Mouse (Mus musculus): ENCODE measurements around the gene Spns3. TPM values are rescaled to one million over a fixed set of nuclear protein-coding genes. Genes with fewer than 3 reads are reported as not detected.

Spns3 gene
- total and polyA plus RNA-seq, 2 experiments from 2014 or later = 0.22 TPM; not detected in 1

DNA sequence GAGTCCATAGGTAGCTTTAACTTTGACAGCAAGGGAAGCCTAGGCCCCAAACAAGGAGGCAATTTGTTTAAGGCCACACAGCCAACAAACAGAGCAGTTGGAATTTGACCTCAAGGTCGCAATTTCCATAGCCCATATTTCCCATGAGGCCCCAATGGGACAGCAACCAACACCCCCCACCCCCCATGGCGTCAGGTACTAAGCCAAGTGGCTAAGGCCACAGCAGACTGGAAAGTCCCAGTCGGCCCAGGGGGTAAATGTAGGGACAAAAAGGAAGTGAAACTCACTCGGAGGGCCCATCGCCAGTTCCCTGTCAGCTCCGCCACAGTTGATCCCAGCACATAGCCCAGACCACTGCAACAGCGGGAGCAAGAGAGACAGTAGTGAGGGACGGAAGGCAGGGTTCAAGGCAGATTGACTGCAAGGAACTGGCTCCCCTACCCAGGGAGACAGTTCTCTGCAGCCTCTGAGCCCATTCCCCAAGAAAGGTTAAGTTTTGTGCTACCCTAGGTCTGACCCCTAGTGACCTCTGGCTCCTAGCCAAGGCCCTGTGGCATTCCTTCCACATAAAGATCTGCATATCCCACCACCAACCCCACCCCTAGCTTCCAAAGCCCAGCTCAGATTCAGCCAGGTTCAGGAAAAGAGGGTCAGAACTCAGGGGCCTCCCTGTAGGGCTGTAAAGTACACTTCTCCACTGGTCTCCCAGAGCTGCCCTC is 12.1 kb downstream of the Spns3 start:
- no peaks in the 10 kb centered on the region for H3K4me1 ChIP-seq (ENCODE audit: insufficient read depth, low read length)
- no peak overlapping the region for H3K4me3 ChIP-seq (ENCODE audit: low read depth, low read length)
- no peak for DNase-seq (ENCODE audit: low spot score)
- no peaks in the 10 kb centered on the region for H3K27me3 ChIP-seq (ENCODE audit: insufficient read depth, low read length)
- no peaks in the 10 kb centered on the region for H3K36me3 ChIP-seq (ENCODE audit: insufficient read depth, low read length)
- WGBS = 73% methylated on average over 8 of the region's 8 CpGs
- TF ChIP-seq CTCF (IDR thresholded peaks at IDR 0.05) = no peak
- no peak overlapping the region for H3K4me2 ChIP-seq (ENCODE audit: low read depth, low read length, poor library complexity, severe bottlenecking)
- no peak overlapping the region for H3K9ac ChIP-seq (replicated peaks; ENCODE audit: low read length, poor library complexity, severe bottlenecking)
- H3K27ac ChIP-seq (ENCODE audit: low read depth, low read length) = no peak overlapping the region
- H3K9me3 ChIP-seq (ENCODE audit: low read length) = no peaks in the 10 kb centered on the region
- no peak for ATAC-seq (ENCODE audit: low FRiP score)

DNA sequence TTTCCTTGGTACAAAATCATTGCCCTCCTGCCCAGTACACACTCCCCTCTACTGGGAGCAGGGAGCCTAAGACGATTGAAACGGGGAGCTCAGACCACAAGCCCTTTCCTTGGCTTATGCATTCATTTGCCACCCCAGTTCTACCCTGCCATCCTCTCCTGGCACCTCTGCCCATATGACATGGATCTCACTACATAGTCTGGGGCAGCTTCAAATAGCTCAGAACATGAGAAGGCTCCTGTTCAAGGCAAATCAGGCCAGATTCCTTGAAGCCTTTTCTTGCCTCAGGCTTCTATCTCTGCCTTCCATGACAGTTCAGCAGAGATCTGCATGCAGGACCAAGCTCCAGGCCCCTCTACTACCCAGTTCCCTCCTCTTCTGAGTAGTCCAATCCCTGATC is 12.8 kb downstream of the Spns3 start:
- no peaks in the 10 kb centered on the region for H3K27me3 ChIP-seq (ENCODE audit: insufficient read depth, low read length)
- H3K4me3 ChIP-seq (ENCODE audit: low read depth, low read length) = no peak overlapping the region
- no peak overlapping the region for H3K27ac ChIP-seq (ENCODE audit: low read depth, low read length)
- TF ChIP-seq CTCF (IDR thresholded peaks at IDR 0.05) = no peak
- H3K4me2 ChIP-seq (ENCODE audit: low read depth, low read length, poor library complexity, severe bottlenecking) = no peak overlapping the region
- DNase-seq (ENCODE audit: low spot score) (no peak), ATAC-seq (ENCODE audit: low FRiP score) (no peak)
- no peaks in the 10 kb centered on the region for H3K9me3 ChIP-seq (ENCODE audit: low read length)
- no peak overlapping the region for H3K9ac ChIP-seq (replicated peaks; ENCODE audit: low read length, poor library complexity, severe bottlenecking)
- no peaks in the 10 kb centered on the region for H3K4me1 ChIP-seq (ENCODE audit: insufficient read depth, low read length)
- 97% methylated on average over 2 of the region's 2 CpGs for WGBS
- no peaks in the 10 kb centered on the region for H3K36me3 ChIP-seq (ENCODE audit: insufficient read depth, low read length)

DNA sequence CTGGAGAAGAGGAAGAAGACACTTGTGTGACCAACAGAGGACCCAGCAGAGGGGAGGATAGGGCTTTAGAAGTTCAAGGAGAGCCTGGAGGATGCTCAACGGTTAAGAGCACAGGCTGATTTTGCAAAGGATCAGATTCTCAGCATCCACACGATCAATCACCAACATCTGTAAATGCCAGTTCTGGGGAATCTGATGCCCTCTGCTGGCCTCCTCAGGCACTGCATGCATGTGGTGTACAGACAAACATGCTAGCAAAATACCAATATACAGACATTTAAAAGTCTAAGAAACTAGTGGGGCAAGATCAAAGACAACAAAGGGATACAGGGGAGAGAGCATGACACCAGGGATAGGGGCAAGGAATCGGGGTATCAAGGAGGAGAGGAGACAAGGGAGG is 14.8 kb downstream of the Spns3 start:
- ATAC-seq (ENCODE audit: low FRiP score) (no peak), DNase-seq (ENCODE audit: low spot score) (no peak)
- Histone ChIP-seq H3K4me3 (ENCODE audit: low read depth, low read length) (no peak overlapping the region), H3K36me3 (ENCODE audit: insufficient read depth, low read length) (no peaks in the 10 kb centered on the region), H3K9me3 (ENCODE audit: low read length) (no peaks in the 10 kb centered on the region), H3K9ac (replicated peaks; ENCODE audit: low read length, poor library complexity, severe bottlenecking) (no peak overlapping the region), H3K4me2 (ENCODE audit: low read depth, low read length, poor library complexity, severe bottlenecking) (no peak overlapping the region), H3K27ac (ENCODE audit: low read depth, low read length) (no peak overlapping the region), H3K27me3 (ENCODE audit: insufficient read depth, low read length) (no peaks in the 10 kb centered on the region), H3K4me1 (ENCODE audit: insufficient read depth, low read length) (no peaks in the 10 kb centered on the region)
- TF ChIP-seq CTCF (IDR thresholded peaks at IDR 0.05) = peak; percentile 57
- WGBS = 67% methylated on average over 3 of the region's 3 CpGs

DNA sequence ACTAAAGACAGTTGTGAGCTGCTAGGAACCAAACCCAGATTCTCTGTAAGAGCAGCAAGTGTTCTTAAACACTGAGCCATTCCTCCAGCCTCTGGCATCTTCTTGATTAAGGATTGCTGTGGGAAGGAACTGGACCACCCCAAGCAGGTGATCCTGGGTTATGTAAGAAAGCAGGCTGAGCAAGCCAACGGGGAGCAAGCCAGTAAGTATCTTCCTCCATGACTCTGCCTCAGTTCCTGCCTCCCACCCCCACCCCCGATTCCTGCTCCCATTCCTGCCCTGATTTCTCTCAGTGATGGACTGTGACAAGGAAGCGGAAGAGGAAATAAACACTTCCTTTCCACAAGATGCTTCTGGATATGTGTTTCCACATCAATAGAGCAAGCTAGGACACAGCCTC is 17.4 kb downstream of the Spns3 start:
- 77% methylated on average over 3 of the region's 3 CpGs for WGBS
- no peaks in the 10 kb centered on the region for H3K4me1 ChIP-seq (ENCODE audit: insufficient read depth, low read length)
- no peak for TF ChIP-seq CTCF (IDR thresholded peaks at IDR 0.05)
- H3K4me2 ChIP-seq (ENCODE audit: low read depth, low read length, poor library complexity, severe bottlenecking) = no peak overlapping the region
- ATAC-seq (ENCODE audit: low FRiP score) = no peak
- H3K9ac ChIP-seq (replicated peaks; ENCODE audit: low read length, poor library complexity, severe bottlenecking) = no peak overlapping the region
- DNase-seq (ENCODE audit: low spot score) = no peak
- H3K36me3 ChIP-seq (ENCODE audit: insufficient read depth, low read length) = no peaks in the 10 kb centered on the region
- no peaks in the 10 kb centered on the region for H3K27me3 ChIP-seq (ENCODE audit: insufficient read depth, low read length)
- H3K9me3 ChIP-seq (ENCODE audit: low read length) = no peaks in the 10 kb centered on the region
- H3K4me3 ChIP-seq (ENCODE audit: low read depth, low read length) = no peak overlapping the region
- no peak overlapping the region for H3K27ac ChIP-seq (ENCODE audit: low read depth, low read length)

DNA sequence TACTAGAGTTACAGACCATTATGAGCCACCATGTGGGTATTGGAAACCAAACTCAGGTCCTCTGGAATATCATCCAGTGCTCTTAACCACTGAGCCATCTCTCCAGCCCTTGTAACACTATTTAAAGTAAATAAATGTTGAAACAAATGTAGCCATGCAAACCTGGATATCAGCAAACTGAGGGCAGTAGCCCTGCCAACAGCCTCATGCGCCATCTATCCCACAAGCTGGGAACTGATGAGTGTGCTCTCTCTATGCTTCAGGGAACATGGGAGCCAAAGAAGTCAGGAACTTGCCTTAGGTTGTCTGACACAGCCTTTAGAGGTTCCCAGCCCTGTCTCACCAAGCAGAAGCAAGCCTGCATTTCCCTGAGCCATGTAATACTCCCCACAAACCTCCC is 18.7 kb downstream of the Spns3 start:
- peak; percentile 53 for TF ChIP-seq CTCF (IDR thresholded peaks at IDR 0.05)
- Histone ChIP-seq H3K27ac (ENCODE audit: low read depth, low read length) (no peak overlapping the region), H3K9me3 (ENCODE audit: low read length) (no peaks in the 10 kb centered on the region), H3K9ac (replicated peaks; ENCODE audit: low read length, poor library complexity, severe bottlenecking) (no peak overlapping the region), H3K27me3 (ENCODE audit: insufficient read depth, low read length) (no peaks in the 10 kb centered on the region), H3K4me2 (ENCODE audit: low read depth, low read length, poor library complexity, severe bottlenecking) (no peak overlapping the region), H3K4me3 (ENCODE audit: low read depth, low read length) (no peak overlapping the region), H3K36me3 (ENCODE audit: insufficient read depth, low read length) (no peaks in the 10 kb centered on the region), H3K4me1 (ENCODE audit: insufficient read depth, low read length) (no peaks in the 10 kb centered on the region)
- no peak for ATAC-seq (ENCODE audit: low FRiP score)
- DNase-seq (ENCODE audit: low spot score) = no peak
- WGBS = 65% methylated on average over 1 of the region's 1 CpGs

DNA sequence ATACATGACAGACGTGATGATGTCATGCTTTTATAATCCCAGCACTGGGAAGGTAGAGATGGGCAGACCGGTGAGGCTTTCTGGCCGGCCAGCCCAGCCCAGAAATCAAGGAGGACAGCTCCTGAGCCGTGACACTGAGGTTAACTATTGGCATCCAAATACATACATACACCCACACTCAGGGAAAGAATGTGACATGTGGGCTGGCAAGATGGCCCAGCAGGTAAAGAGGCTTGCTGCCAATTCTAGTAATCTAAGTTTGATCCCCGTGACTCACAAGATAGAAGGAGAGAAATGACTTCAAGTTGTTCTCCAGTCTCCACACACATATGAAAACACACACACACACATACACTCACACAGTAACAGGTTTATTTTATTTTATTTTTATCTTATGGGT is 19.2 kb downstream of the Spns3 start:
- no peaks in the 10 kb centered on the region for H3K27me3 ChIP-seq (ENCODE audit: insufficient read depth, low read length)
- H3K4me1 ChIP-seq (ENCODE audit: insufficient read depth, low read length) = no peaks in the 10 kb centered on the region
- no peak for DNase-seq (ENCODE audit: low spot score)
- no peak overlapping the region for H3K4me2 ChIP-seq (ENCODE audit: low read depth, low read length, poor library complexity, severe bottlenecking)
- WGBS = 82% methylated on average over 5 of the region's 5 CpGs
- H3K9ac ChIP-seq (replicated peaks; ENCODE audit: low read length, poor library complexity, severe bottlenecking) = no peak overlapping the region
- ATAC-seq (ENCODE audit: low FRiP score) = no peak
- TF ChIP-seq CTCF (IDR thresholded peaks at IDR 0.05) = no peak
- H3K27ac ChIP-seq (ENCODE audit: low read depth, low read length) = no peak overlapping the region
- H3K9me3 ChIP-seq (ENCODE audit: low read length) = no peaks in the 10 kb centered on the region
- H3K4me3 ChIP-seq (ENCODE audit: low read depth, low read length) = no peak overlapping the region
- no peaks in the 10 kb centered on the region for H3K36me3 ChIP-seq (ENCODE audit: insufficient read depth, low read length)

Data from midbrain, postnatal 0 days (tissue).